Mouse (Mus musculus): ENCODE measurements around the gene Castor1.

The Castor1 gene

DNA sequence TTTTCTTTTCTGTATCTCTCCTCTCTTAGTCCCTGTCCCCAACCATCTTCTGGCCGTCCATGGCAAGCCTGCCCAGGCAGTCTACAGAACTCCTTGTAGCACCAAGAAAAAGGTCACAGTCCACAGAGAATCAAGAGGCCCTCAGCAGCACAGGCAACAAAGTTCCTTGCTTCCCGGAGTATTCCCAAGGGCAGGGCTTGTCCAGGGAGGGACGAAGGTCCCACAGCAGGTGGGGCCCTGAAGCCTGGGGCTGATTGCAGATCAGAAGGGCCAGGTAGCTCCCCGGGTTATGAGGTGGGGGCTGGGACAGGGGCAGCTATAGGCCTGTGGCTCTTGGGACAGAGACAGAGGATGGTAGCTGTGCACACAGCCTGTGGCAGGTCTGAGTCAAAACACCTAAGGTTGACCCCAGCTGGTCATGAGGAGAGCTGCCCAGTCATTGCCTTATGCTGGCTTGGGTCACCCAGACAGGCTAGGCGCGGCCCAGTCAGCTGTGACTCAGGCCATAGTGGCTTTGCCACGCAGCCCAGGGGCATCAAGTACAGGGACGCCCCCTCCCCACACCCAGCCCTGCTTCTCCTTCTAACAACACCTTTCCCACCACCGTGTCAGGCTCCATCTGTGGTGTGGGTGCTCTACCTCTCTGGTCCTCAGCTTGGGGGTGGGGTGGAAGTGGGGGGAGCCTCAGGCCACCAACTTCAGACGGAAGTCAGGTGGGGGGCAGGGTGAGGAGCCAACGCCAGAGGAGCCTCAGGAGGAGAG is 39.0 kb downstream of the Castor1 start, which contains the start of gene Lif:
Gene Lif, plus strand, starts transcription at position 712 of the 762 bp plus-strand sequence.
- H3K36me3 ChIP-seq (ENCODE audit: control insufficient read depth, insufficient read depth, low read length, poor library complexity, severe bottlenecking), result no peaks in the 10 kb centered on the region
- no peak for DNase-seq (ENCODE audit: low read depth, low spot score)
- H3K27me3 ChIP-seq (ENCODE audit: control insufficient read depth, insufficient read depth, low read length, poor library complexity, severe bottlenecking), result no peaks in the 10 kb centered on the region

- no peak for DNase-seq (ENCODE audit: low read depth, low spot score)
Observed at GRCm38 (mm10) chr11:4257756-4258155, 39.7 kb downstream of the Castor1 start.

DNA sequence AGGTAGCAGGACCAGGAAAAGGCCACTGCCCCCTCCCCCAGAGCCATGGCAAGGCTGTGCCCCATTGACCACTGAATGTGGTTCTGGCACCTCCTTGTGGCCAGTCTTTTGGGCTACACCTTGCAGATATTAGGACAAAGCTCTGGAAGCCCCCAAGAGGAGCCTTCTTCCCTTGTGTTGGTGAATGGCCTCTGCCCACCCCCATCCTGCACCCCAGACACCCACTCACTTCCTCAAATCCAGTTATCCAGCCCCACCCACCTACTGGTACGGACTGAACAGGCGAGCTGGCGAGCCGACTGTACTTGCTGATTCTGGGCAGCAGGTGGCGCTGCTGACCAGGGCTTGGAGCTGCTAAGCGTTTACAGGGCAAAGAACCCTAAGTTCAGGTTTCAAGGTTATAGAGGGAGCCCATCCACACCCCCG is 40.6 kb downstream of the Castor1 start:
- no peaks in the 10 kb centered on the region for H3K27me3 ChIP-seq (ENCODE audit: control insufficient read depth, insufficient read depth, low read length, poor library complexity, severe bottlenecking)
- no peaks in the 10 kb centered on the region for H3K36me3 ChIP-seq (ENCODE audit: control insufficient read depth, insufficient read depth, low read length, poor library complexity, severe bottlenecking)
- DNase-seq (ENCODE audit: low read depth, low spot score), result peak; percentile 91

More at GRCm38 (mm10) chr11:4257756-4258155, 39.7 kb downstream of the Castor1 start:
- Histone ChIP-seq H3K36me3 (ENCODE audit: control insufficient read depth, insufficient read depth, low read length, poor library complexity, severe bottlenecking) (no peaks in the 10 kb centered on the region), H3K27me3 (ENCODE audit: control insufficient read depth, insufficient read depth, low read length, poor library complexity, severe bottlenecking) (no peaks in the 10 kb centered on the region)

DNA sequence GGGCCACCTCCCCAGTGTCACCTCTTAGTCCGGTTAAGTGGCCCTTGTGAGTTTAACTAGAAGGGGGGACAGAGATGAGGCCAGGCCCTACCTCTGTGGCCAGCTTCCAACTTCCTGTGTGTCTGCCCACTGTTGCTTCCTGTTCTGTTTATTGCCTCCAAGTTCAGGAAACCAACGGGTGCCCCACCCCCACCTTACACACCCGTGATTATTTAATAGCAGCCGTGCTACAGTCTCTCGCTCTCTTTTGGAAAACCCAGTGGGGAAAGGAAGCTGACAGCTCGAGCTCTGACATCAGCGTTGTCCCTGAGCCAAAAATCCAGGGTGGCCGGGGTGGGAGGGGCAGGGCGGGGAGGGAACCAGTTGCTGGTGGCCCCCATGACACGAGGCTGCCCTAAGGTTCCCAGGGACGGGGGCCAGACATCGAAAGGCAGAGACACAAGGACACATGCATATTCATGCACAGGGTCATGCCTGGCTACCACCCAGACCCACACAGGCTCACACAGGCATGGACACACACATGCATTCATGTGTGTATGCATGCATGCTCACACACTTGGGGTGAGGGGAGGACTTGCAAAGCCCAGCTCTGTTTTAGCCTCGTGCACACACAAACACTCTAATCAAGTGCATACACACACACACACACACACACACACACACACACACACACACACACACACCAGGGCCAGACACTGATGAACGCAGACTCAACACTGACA is 42.6 kb downstream of the Castor1 start:
- DNase-seq (ENCODE audit: low read depth, low spot score), result peak; percentile 23
- H3K27me3 ChIP-seq (ENCODE audit: control insufficient read depth, insufficient read depth, low read length, poor library complexity, severe bottlenecking), result no peaks in the 10 kb centered on the region
- no peaks in the 10 kb centered on the region for H3K36me3 ChIP-seq (ENCODE audit: control insufficient read depth, insufficient read depth, low read length, poor library complexity, severe bottlenecking)

GRCm38 (mm10) chr11:4261188-4261494 is 43.1 kb downstream of the Castor1 start:
- DNase-seq (ENCODE audit: low read depth, low spot score), result peak; percentile 70
- H3K27me3 ChIP-seq (ENCODE audit: control insufficient read depth, insufficient read depth, low read length, poor library complexity, severe bottlenecking), result no peaks in the 10 kb centered on the region; the same call in 1 of the 2 replicates
- H3K36me3 ChIP-seq (ENCODE audit: control insufficient read depth, insufficient read depth, low read length, poor library complexity, severe bottlenecking), result no peaks in the 10 kb centered on the region

GRCm38 (mm10) chr11:4261969-4262368 is 43.9 kb downstream of the Castor1 start:
- Histone ChIP-seq H3K27me3 (ENCODE audit: control insufficient read depth, insufficient read depth, low read length, poor library complexity, severe bottlenecking) (no peaks in the 10 kb centered on the region; the same call in 1 of the 2 replicates), H3K36me3 (ENCODE audit: control insufficient read depth, insufficient read depth, low read length, poor library complexity, severe bottlenecking) (no peaks in the 10 kb centered on the region)
- DNase-seq (ENCODE audit: low read depth, low spot score), result peak; percentile 31

- no peaks in the 10 kb centered on the region for H3K36me3 ChIP-seq (ENCODE audit: control insufficient read depth, insufficient read depth, low read length, poor library complexity, severe bottlenecking)
- no peaks in the 10 kb centered on the region; the same call in 1 of the 2 replicates for H3K27me3 ChIP-seq (ENCODE audit: control insufficient read depth, insufficient read depth, low read length, poor library complexity, severe bottlenecking)
- peak; percentile 26 for DNase-seq (ENCODE audit: low read depth, low spot score)
Observed at GRCm38 (mm10) chr11:4262847-4263246, 44.8 kb downstream of the Castor1 start.

- no peaks in the 10 kb centered on the region; the same call in 1 of the 2 replicates for H3K27me3 ChIP-seq (ENCODE audit: control insufficient read depth, insufficient read depth, low read length, poor library complexity, severe bottlenecking)
- no peak for DNase-seq (ENCODE audit: low read depth, low spot score)
Observed at GRCm38 (mm10) chr11:4263296-4263695, 45.3 kb downstream of the Castor1 start.

GRCm38 (mm10) chr11:4264066-4264465 is 46.0 kb downstream of the Castor1 start:
- DNase-seq (ENCODE audit: low read depth, low spot score), result no peak
- no peaks in the 10 kb centered on the region for H3K36me3 ChIP-seq (ENCODE audit: control insufficient read depth, insufficient read depth, low read length, poor library complexity, severe bottlenecking)
- H3K27me3 ChIP-seq (ENCODE audit: control insufficient read depth, insufficient read depth, low read length, poor library complexity, severe bottlenecking), result no peaks in the 10 kb centered on the region; the same call in 1 of the 2 replicates

More at GRCm38 (mm10) chr11:4263296-4263695, 45.3 kb downstream of the Castor1 start:
- no peaks in the 10 kb centered on the region for H3K36me3 ChIP-seq (ENCODE audit: control insufficient read depth, insufficient read depth, low read length, poor library complexity, severe bottlenecking)

DNA sequence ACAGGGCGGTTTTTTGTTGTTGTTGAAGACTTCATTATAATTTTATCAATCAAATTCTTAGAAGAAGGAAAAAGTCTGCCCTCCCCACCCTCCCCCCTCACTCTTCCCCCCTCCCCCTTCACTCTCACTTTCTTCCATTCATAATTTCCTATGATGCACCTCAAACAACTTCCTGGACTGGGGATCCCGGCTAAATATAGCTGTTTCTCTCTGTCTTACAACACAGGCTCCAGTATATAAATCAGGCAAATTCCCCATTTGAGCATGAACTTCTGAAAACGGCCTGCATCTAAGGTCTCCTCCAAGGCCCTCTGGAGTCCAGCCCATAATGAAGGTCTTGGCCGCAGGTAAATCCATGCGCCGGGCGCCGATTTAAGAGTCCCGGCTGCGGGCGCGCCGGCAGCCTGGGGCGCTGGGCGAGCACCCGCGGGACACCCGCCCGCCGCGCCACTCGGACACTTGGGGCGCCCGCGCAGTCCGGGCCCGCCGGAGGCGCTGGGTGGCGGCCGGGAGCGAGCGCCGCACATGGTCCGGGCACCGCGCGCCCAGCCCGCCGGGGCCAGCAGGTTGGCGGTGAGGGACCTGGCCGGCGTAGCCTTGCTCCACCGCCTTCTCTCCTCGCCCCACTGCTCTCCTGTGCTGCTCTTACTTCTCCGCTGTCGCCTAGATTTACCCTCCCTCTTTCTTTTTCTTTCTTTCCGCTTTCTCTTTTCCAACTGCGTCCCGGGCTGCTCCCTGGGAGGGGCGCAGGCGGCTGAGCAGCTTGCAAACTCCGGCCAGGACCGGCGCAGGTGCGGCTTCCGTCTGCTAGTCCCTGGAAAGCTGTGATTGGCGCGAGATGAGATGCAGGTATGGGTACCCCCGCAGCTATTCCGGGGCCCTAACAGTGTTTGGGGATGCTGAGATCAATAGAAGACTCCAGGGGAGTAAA is 48.5 kb downstream of the Castor1 start:
- Histone ChIP-seq H3K27me3 (ENCODE audit: control insufficient read depth, insufficient read depth, low read length, poor library complexity, severe bottlenecking) (no peaks in the 10 kb centered on the region; the same call in 1 of the 2 replicates), H3K36me3 (ENCODE audit: control insufficient read depth, insufficient read depth, low read length, poor library complexity, severe bottlenecking) (no peaks in the 10 kb centered on the region)
- peak; percentile 35 for DNase-seq (ENCODE audit: low read depth, low spot score)

DNA sequence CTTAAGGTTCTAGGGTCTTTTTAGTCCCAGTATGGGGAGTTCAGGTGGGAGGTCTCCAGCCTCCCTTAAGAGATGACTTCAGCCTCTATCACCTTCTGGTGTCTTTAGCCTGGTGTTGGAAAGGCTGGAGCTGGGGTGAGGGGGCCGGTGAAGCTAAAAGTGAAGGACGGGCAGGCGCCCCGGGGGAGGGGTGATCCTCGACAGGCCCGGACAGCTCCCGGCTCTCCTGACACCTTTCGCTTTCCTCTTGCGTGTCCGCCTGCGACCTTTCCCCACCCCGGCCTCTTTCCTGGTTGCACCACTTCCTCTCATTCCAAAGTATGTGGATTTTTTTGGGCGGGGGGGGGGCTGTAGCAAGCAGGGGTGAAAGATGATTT is 49.2 kb downstream of the Castor1 start:
- Histone ChIP-seq H3K27me3 (ENCODE audit: control insufficient read depth, insufficient read depth, low read length, poor library complexity, severe bottlenecking) (no peaks in the 10 kb centered on the region; the same call in 1 of the 2 replicates), H3K36me3 (ENCODE audit: control insufficient read depth, insufficient read depth, low read length, poor library complexity, severe bottlenecking) (no peaks in the 10 kb centered on the region)
- no peak for DNase-seq (ENCODE audit: low read depth, low spot score)

- no peaks in the 10 kb centered on the region for H3K36me3 ChIP-seq (ENCODE audit: control insufficient read depth, insufficient read depth, low read length, poor library complexity, severe bottlenecking)
- peak; percentile 23 for DNase-seq (ENCODE audit: low read depth, low spot score)
- no peaks in the 10 kb centered on the region; the same call in 1 of the 2 replicates for H3K27me3 ChIP-seq (ENCODE audit: control insufficient read depth, insufficient read depth, low read length, poor library complexity, severe bottlenecking)
Observed at GRCm38 (mm10) chr11:4268500-4268899, 50.5 kb downstream of the Castor1 start.

- Histone ChIP-seq H3K27me3 (ENCODE audit: control insufficient read depth, insufficient read depth, low read length, poor library complexity, severe bottlenecking) (no peaks in the 10 kb centered on the region; the same call in 1 of the 2 replicates), H3K36me3 (ENCODE audit: control insufficient read depth, insufficient read depth, low read length, poor library complexity, severe bottlenecking) (no peaks in the 10 kb centered on the region)
- no peak for DNase-seq (ENCODE audit: low read depth, low spot score)
Observed at GRCm38 (mm10) chr11:4270744-4271459, 52.9 kb downstream of the Castor1 start.

- DNase-seq (ENCODE audit: low read depth, low spot score), result no peak
- Histone ChIP-seq H3K36me3 (ENCODE audit: control insufficient read depth, insufficient read depth, low read length, poor library complexity, severe bottlenecking) (no peaks in the 10 kb centered on the region), H3K27me3 (ENCODE audit: control insufficient read depth, insufficient read depth, low read length, poor library complexity, severe bottlenecking) (no peaks in the 10 kb centered on the region)
Observed at GRCm38 (mm10) chr11:4271544-4271943, 53.5 kb downstream of the Castor1 start.

Data from splenic B cell, adult 2 months (primary cell).